Mouse (Mus musculus) embryo, embryonic 11 days (tissue): ENCODE results near the gene Sarnp.

Experiments
- DNase-seq: peaks from one replicate; pipeline ENCODE4 v3.0.0-alpha.2; 2015

Gene Sarnp

DNA sequence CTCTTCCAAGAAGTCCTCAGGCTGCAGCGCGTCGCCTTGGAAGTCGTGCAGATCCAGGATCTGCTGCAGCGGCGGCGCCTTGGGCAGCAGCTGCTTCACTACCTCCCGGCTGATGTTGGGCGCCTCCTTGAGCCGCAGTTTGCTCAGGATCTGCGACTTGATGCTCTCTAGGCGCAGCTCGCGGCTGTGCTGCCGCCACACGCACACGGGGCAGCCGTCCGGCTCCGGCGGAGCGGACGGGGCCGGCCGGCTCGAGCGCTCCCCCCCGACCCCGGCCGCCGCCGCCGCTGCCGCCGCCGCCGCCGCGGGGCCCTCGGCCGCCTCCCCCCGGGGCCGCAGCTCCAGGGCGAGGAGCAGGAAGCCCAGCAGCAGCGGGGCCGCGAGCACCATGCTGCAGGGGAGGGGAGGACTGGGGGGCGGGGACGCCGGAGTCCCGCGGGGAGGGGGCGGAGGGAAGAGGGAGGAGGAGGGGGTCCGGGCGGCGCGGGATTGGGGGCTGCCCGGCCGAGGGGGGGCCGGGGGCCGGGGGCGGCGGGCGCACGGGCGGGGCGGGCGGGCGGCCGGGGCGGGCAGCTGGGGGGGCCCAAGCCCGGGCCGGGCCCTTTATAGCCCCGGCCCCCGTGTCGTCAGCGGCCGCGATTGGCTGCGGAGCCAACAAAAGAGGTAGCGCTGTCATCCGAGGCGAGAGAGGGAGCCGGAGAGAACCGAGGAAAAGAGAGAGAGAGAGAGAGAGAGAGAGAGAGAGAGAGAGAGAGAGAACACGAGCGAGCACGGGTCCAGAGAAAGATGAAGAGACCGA, 74.4 kb downstream of the Sarnp start, which contains the start of gene Gdf11:
Gene Gdf11, minus strand, starts transcription at position 423 of the 799 bp plus-strand sequence.
- peak; percentile 94 for DNase-seq

- DNase-seq = no peak
Measured at GRCm38 (mm10) chr10:128892246-128892645, 75.1 kb downstream of the Sarnp start.

- DNase-seq = peak; percentile 92
Measured at GRCm38 (mm10) chr10:128895437-128895836, 78.3 kb downstream of the Sarnp start.

- DNase-seq = no peak
Measured at GRCm38 (mm10) chr10:128895952-128896693, 79.0 kb downstream of the Sarnp start.

DNA sequence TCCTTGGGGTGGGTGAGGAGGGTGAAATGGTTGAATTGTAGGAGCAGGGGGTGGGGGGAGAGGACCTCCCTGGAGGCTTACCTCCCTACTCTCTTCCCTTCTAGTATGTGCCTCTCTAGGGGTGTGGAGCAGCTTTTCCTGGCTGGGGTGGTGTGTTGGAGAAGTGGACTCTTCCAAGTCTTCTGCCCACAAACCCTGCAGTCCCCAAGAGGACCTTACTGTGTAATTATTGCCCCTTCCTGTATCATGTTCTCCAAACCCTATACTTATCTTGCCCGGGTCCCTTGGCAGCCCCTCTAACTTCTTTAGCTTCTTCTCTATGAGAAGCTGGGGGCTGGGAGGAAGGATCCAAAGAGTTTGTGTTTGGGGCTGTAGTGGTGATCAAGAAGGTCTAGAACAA, 79.7 kb downstream of the Sarnp start:
- DNase-seq = no peak

- DNase-seq = no peak
Measured at GRCm38 (mm10) chr10:128897501-128897900, 80.4 kb downstream of the Sarnp start.

DNA sequence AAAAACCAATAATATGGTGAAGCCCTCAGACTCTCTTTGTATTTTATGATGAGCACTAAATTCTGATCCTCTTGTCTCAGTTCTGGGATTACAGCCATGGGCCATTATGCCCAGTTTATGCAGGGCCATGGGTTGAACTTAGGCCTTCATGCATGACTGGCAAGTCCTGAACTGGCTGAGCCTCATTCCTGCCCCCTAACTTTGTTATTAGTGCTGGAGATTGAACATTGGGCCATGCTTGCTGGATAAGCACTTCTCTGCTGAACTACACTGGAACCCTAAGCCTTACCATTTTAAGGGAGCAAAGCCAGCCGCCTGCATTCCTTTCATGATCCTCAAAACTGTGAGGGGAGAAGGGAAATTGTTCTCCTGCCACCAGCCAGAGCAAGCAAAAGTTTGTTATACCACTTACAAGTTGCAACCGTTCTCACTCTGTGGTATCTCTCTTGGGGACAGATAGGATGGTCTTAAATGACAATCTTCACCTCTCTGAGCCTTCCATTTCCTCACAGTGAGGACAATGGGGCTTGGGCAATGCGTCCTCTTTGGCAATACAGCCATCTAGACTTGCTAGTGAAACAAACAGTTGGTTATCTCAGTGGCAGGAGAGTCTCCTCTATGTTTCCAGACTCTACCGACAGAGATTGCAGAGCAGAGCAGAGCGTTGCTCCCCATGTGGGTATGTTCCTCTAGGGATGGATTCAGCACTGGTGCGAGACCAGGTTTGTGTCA, 82.8 kb downstream of the Sarnp start:
- DNase-seq = no peak

GRCm38 (mm10) chr10:128900698-128901097, 83.6 kb downstream of the Sarnp start, which contains the start of gene Cd63:
Gene Cd63 (plus strand): TSS chr10:128900989.
- no peak for DNase-seq

GRCm38 (mm10) chr10:128901409-128901808, 84.3 kb downstream of the Sarnp start:
- no peak for DNase-seq

DNA sequence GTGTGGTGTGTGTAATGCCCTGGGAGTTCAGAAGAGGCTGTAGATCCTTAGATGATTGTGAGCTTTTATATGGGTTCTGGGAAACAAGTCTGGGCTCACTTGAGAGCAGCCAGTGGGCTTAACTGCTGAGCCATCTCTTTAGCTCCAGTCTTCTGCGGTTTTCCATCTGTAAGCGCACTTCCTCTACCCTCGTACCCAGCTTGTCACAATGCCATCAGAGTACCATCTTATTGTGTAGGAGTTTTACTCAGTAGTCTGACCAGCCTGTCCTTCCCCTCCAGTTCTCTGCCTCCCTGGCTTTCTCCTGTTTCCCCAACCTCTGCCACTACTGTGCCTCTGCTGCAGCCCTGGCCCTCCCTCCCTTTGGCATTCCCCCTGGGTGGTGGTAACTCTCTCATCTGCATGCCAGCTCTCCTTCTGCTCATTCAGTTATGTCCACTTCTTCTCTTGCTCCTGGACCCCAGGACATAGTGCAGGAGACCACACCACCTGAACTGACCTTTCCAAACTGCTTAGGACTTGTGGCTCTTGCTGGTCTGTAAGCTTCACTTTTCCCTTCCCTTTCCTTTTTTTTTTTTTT, 85.4 kb downstream of the Sarnp start:
- no peak for DNase-seq

GRCm38 (mm10) chr10:128904812-128905211, 87.7 kb downstream of the Sarnp start:
- no peak for DNase-seq

GRCm38 (mm10) chr10:128908778-128909448, 91.8 kb downstream of the Sarnp start:
- DNase-seq = peak; percentile 35

DNA sequence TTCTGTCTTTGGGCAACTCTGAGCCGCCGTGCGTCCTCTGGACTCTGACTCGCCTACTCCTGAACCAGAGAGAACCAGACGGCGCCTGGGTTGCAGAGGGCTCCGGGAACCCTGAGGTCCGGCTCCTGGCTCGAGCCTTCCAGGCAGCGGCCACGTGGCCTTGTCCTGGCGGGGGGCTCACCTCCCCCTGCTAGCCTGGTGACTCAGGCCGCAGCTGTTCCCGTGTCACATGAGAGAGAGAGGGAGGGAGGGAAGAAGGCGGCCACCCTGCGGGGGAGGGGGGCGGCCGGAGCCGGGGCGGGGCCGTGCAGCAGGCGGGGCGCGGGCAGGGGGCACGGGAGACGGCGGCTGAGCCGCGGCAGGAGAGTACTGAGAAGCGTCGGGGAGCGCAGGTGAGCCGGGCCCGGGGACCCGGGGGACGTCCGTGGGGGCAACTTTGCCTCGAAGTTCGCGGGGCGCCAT, 92.5 kb downstream of the Sarnp start:
- DNase-seq = peak; percentile 91

GRCm38 (mm10) chr10:128910066-128910841, 93.1 kb downstream of the Sarnp start:
- DNase-seq = peak; percentile 72

GRCm38 (mm10) chr10:128911430-128911829, 94.3 kb downstream of the Sarnp start:
- DNase-seq = no peak

DNA sequence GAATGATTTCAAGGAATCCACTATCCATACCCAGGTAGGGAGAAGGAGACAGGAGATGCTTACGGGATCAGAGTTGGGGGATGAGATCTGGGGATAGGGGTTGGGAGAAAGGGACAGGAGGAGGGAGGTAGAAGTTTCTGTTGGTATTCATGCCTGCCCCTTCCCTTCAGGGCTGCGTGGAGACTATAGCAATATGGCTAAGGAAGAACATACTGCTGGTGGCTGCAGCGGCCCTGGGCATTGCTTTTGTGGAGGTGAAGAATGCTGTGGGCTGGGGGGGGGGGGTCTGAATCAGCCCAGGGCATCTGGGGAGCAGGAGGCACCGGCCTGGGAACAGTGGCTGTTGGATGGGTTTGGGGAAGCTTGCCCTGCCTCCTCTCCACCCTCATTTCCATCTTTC, 95.1 kb downstream of the Sarnp start:
- DNase-seq = no peak

GRCm38 (mm10) chr10:128912791-128913190, 95.7 kb downstream of the Sarnp start:
- no peak for DNase-seq

DNA sequence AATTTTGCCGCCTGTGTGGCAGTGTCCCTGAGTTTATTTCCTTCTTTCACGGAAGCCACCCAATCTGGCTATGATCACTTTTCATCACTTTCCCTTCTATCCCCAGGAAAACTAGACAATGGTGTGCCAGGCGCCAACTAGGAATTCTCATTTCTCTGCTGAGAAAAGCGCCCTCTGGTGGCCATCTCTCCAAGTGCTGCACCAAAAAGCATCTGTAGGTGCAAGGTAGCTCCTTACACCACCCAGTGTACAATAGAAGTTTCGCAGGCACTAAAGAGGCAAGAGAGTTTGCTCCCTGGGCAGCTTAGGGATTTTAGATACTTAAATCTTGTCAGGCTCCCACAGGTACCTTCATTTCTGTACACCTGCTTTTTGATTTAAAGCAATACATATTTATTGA, 96.1 kb downstream of the Sarnp start:
- DNase-seq = peak; percentile 93

DNA sequence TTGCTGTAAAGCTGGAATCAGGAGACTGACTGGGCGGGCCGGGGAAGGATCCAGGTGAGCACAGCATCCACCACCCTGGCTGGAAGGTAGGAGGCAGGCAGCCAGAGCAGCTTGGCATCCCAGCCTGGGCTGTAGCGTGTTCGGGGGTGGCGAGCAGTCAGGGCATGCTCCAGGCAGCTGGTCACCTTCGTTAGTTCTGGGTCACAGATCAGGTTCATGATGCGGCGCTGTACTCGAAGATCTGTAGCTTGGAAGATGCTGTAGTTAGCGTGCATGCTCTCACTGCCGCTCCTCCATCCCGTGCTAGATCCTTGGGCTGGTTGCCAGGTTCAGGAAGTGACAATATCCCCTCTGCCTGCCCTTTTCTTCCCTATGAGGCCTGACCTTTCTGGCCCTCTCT, 96.6 kb downstream of the Sarnp start:
- no peak for DNase-seq

- no peak for DNase-seq
Measured at GRCm38 (mm10) chr10:128915550-128915949, 98.4 kb downstream of the Sarnp start.

GRCm38 (mm10) chr10:128916665-128917064, 99.5 kb downstream of the Sarnp start:
- no peak for DNase-seq
